Mouse (Mus musculus): ENCODE results near the gene Ctsh. TPM values are rescaled to one million over a fixed set of nuclear protein-coding genes. Genes with fewer than 3 reads are reported as not detected.

Gene Ctsh
- polyA plus RNA-seq, 1 experiment from 2014 or later, result 47.8 TPM

GRCm38 (mm10) chr9:90087906-90088485 is 34.0 kb downstream of the Ctsh start:
- Histone ChIP-seq H3K27ac (no peak overlapping the region), H3K4me1 (no peaks in the 10 kb centered on the region), H3K9me3 (no peaks in the 10 kb centered on the region), H3K36me3 (peaks cover 52% of the 10 kb centered on the region), H3K4me2 (no peak overlapping the region), H3K9ac (no peak overlapping the region), H3K27me3 (no peaks in the 10 kb centered on the region), H3K4me3 (no peak overlapping the region)
- WGBS, result 96% methylated on average over 2 of the region's 2 CpGs
- no peak; the same call in 1 of the 2 replicates for ATAC-seq (ENCODE audit: insufficient number of reproducible peaks, low FRiP score, low TSS enrichment, low read depth)

DNA sequence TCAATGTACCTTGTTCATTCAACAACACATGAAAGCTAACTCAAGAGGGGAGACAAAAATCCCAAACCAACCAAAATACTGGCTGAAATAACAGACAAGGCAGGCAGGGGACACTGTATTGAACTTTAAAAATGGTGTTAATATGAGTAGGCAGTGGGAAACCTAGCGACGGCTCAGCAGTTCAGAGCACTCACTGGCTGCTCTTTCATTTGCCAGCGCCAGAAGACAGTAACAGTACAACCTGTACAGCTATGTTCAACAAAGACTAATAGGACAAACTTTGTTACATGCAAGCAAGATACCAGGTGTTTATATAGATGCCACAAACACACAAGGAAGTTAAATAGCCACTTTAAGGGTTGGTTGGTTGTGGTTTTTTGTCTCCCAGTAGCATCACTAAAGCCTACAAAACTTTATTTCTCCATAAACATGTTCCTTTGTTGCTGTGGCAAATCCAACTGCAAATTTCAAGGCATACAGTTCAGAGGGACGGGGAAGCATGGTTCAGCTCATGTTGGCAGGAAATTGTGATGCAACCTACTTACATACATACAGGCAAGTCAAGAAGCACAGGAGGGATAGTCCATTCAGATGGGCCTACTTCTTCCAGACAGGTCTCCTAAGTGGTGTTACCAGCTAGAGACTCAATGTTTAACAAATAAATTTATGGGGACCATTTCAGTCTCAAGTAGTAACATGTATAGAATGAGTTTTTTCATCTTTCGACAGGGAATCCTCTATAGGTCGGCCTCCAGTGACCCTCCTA is 35.6 kb downstream of the Ctsh start:
- H3K4me2 ChIP-seq, result no peak overlapping the region
- H3K9me3 ChIP-seq, result no peaks in the 10 kb centered on the region
- no peak overlapping the region for H3K9ac ChIP-seq
- H3K4me1 ChIP-seq, result no peaks in the 10 kb centered on the region
- peaks cover 58% of the 10 kb centered on the region for H3K36me3 ChIP-seq
- 93% methylated on average over 6 of the region's 6 CpGs for WGBS
- no peaks in the 10 kb centered on the region for H3K27me3 ChIP-seq
- no peak for ATAC-seq (ENCODE audit: insufficient number of reproducible peaks, low FRiP score, low TSS enrichment, low read depth)
- no peak overlapping the region for H3K4me3 ChIP-seq
- H3K27ac ChIP-seq, result no peak overlapping the region

DNA sequence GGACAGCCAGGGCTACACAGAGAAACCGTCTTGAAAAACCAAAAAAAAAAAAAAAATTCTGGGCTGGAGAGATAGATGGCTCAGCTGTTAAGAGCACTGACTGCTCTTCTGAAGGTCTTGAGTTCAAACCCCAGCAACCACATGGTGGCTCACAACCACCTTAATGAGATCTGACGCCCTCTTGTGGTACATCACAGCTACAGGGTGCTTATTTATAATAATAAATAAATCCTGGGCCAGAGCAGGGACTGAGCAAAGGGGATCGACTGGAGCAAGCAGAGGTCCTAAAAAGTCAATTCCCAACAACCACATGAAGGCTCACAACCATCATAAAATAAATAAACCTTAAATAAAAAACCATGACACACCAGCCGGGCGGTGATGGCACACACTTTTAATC is 45.0 kb downstream of the Ctsh start:
- 90% methylated on average over 5 of the region's 5 CpGs for WGBS
- H3K9me3 ChIP-seq, result no peaks in the 10 kb centered on the region
- H3K4me2 ChIP-seq, result no peak overlapping the region
- H3K27me3 ChIP-seq, result no peaks in the 10 kb centered on the region
- H3K27ac ChIP-seq, result no peak overlapping the region
- peaks cover 75% of the 10 kb centered on the region for H3K36me3 ChIP-seq
- no peak for ATAC-seq (ENCODE audit: insufficient number of reproducible peaks, low FRiP score, low TSS enrichment, low read depth)
- H3K9ac ChIP-seq, result no peak overlapping the region
- no peaks in the 10 kb centered on the region for H3K4me1 ChIP-seq
- no peak overlapping the region for H3K4me3 ChIP-seq

- WGBS, result 66% methylated on average over 2 of the region's 2 CpGs
- no peaks in the 10 kb centered on the region for H3K4me1 ChIP-seq
- no peak overlapping the region for H3K4me2 ChIP-seq
- no peak overlapping the region for H3K9ac ChIP-seq
- H3K27ac ChIP-seq, result no peak overlapping the region
- no peaks in the 10 kb centered on the region for H3K27me3 ChIP-seq
- H3K9me3 ChIP-seq, result no peaks in the 10 kb centered on the region
- ATAC-seq (ENCODE audit: insufficient number of reproducible peaks, low FRiP score, low TSS enrichment, low read depth), result no peak
- no peak overlapping the region for H3K4me3 ChIP-seq
- peaks cover 70% of the 10 kb centered on the region for H3K36me3 ChIP-seq
These were observed 46.8 kb downstream of the Ctsh start for GRCm38 (mm10) chr9:90100760-90101159.

GRCm38 (mm10) chr9:90105462-90105861 is 51.5 kb downstream of the Ctsh start:
- Histone ChIP-seq H3K36me3 (peaks cover 42% of the 10 kb centered on the region), H3K4me3 (no peak overlapping the region), H3K4me2 (no peak overlapping the region), H3K4me1 (no peaks in the 10 kb centered on the region), H3K9ac (no peak overlapping the region), H3K27me3 (no peaks in the 10 kb centered on the region), H3K9me3 (no peaks in the 10 kb centered on the region), H3K27ac (no peak overlapping the region)
- 91% methylated on average over 1 of the region's 1 CpGs for WGBS
- ATAC-seq (ENCODE audit: insufficient number of reproducible peaks, low FRiP score, low TSS enrichment, low read depth), result no peak

DNA sequence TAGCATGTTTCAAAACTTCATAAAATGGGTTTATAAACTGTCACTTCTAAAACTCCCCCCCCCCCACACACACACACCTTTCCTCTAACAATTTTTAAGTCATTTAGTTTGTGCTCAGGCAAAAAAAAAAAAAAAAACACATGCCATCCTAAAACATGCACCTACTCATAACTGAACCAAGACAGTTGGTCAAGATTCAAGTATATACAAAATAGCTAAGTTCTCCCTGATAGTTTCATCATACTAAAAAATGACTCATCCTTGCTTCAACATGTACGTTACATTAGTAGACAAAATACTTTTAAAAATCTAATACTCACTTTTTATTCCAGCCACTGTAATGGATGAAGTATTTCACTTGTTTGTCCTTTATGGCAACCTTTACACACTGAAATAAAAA is 53.0 kb downstream of the Ctsh start:
- no peak for ATAC-seq (ENCODE audit: insufficient number of reproducible peaks, low FRiP score, low TSS enrichment, low read depth)
- no peaks in the 10 kb centered on the region for H3K27me3 ChIP-seq
- WGBS, result 76% methylated on average over 1 of the region's 1 CpGs

GRCm38 (mm10) chr9:90108272-90108671 is 54.3 kb downstream of the Ctsh start:
- Histone ChIP-seq H3K27ac (no peak overlapping the region), H3K4me2 (no peak overlapping the region), H3K4me3 (no peak overlapping the region), H3K36me3 (peaks cover 21% of the 10 kb centered on the region), H3K9me3 (no peaks in the 10 kb centered on the region), H3K9ac (no peak overlapping the region), H3K4me1 (peaks cover 2% of the 10 kb centered on the region; the same call in 1 of the 2 replicates), H3K27me3 (no peaks in the 10 kb centered on the region)
- ATAC-seq (ENCODE audit: insufficient number of reproducible peaks, low FRiP score, low TSS enrichment, low read depth), result no peak

More for the DNA sequence above, 53.0 kb downstream of the Ctsh start:
- no peak overlapping the region for H3K9ac ChIP-seq
- H3K36me3 ChIP-seq, result peaks cover 30% of the 10 kb centered on the region
- no peak overlapping the region for H3K27ac ChIP-seq
- no peak overlapping the region for H3K4me3 ChIP-seq
- no peak overlapping the region for H3K4me2 ChIP-seq
- no peaks in the 10 kb centered on the region for H3K9me3 ChIP-seq
- H3K4me1 ChIP-seq, result no peaks in the 10 kb centered on the region

DNA sequence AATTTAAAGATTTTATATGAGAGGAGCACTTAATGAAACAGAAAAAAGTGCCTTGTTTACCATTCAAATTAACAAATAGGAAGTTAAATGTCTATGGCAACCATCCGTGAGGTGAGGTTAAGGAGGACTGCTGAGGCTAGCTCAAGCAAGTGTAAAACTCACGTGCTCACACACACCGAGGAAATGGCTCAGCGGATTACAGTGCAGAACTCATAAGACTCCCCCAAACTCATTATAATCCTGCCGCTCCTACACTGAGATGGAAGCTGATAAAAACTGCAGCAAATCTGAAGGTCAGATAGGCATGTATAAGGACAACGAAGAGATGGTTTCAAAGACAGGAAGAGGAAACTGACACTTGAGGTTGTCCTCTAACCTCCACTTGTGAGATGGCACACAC is 55.4 kb downstream of the Ctsh start:
- Histone ChIP-seq H3K27ac (no peak overlapping the region), H3K4me3 (no peak overlapping the region), H3K9me3 (no peaks in the 10 kb centered on the region), H3K27me3 (no peaks in the 10 kb centered on the region), H3K9ac (no peak overlapping the region), H3K36me3 (peaks cover 13% of the 10 kb centered on the region), H3K4me2 (no peak overlapping the region), H3K4me1 (peaks cover 2% of the 10 kb centered on the region; the same call in 1 of the 2 replicates)
- ATAC-seq (ENCODE audit: insufficient number of reproducible peaks, low FRiP score, low TSS enrichment, low read depth), result no peak
- WGBS, result 78% methylated on average over 6 of the region's 6 CpGs

- peak overlapping the region; percentile 79 for H3K4me3 ChIP-seq
- peak overlapping the region; percentile 98 for H3K9ac ChIP-seq
- no peaks in the 10 kb centered on the region for H3K27me3 ChIP-seq
- WGBS, result 2% methylated on average over 13 of the region's 13 CpGs
- no peak for ATAC-seq (ENCODE audit: insufficient number of reproducible peaks, low FRiP score, low TSS enrichment, low read depth)
- peaks cover 12% of the 10 kb centered on the region; the same call in 1 of the 2 replicates for H3K36me3 ChIP-seq
- H3K4me1 ChIP-seq, result peaks cover 6% of the 10 kb centered on the region; the same call in 1 of the 2 replicates
- peak overlapping the region; percentile 100 for H3K27ac ChIP-seq
- no peaks in the 10 kb centered on the region for H3K9me3 ChIP-seq
- peak overlapping the region; percentile 55 for H3K4me2 ChIP-seq
These were observed 59.2 kb downstream of the Ctsh start for GRCm38 (mm10) chr9:90113151-90113550.

DNA sequence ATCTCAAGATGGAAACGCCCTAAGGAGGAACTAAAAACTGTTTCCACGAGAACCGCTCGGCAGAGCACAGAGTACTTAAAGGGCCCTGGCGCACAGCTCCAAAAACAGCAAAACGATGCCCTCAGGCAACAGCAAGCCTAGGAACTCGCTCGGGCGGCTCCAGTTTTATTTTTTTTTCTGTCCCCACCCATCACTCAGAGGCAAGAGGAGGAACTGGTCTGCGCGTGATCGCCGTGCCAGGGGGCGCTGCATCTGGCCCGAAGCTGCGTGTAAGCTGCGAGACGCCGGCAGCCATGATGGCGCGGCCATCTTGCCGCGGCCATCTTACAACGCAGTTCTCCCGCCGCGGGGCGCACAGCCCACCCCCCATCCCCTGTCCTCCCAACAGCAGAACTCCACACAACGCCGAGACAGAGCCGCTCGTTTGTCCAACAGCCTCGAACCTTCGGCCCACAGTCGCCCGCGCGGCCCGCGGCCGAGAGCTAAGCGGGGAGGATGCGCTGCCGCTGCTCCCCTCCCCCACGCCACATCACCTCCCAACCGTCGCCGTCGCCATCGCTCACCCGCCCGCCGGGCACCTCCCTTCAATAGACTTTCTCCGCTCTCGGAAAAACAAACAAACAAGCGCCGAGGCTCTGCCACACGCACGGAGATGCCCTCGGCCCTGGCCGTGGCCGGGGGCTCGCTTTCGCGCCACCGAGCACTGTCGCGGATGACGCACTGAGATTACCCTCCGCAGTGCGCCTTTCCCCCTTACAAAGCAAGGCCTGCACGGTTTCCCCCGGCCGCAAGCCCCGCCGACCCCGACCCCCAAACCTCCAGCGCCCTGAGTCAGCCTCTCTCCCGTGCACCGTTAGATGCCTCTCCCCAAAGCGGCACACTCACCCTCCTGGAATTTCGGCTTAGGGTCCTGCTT is 60.0 kb downstream of the Ctsh start:
- Histone ChIP-seq H3K9me3 (no peaks in the 10 kb centered on the region), H3K4me1 (peaks cover 6% of the 10 kb centered on the region; the same call in 1 of the 2 replicates), H3K9ac (peak overlapping the region; percentile 98), H3K27ac (peak overlapping the region; percentile 100), H3K4me3 (peak overlapping the region; percentile 79), H3K27me3 (no peaks in the 10 kb centered on the region), H3K36me3 (peaks cover 6% of the 10 kb centered on the region; the same call in 1 of the 2 replicates), H3K4me2 (peak overlapping the region; percentile 55)
- under 1% methylated on average over 82 of the region's 82 CpGs for WGBS
- peak; percentile 68 for ATAC-seq (ENCODE audit: insufficient number of reproducible peaks, low FRiP score, low TSS enrichment, low read depth)

- Histone ChIP-seq H3K9ac (peak within 1 kb of the TSS; percentile 98), H3K36me3 (no peaks in the 10 kb centered on the region), H3K4me2 (peak within 1 kb of the TSS; percentile 72), H3K4me1 (peaks cover 6% of the 10 kb centered on the region; the same call in 1 of the 2 replicates), H3K27me3 (no peaks in the 10 kb centered on the region), H3K27ac (peak within 1 kb of the TSS; percentile 100), H3K9me3 (no peaks in the 10 kb centered on the region), H3K4me3 (peak within 1 kb of the TSS; percentile 79)
- peak; percentile 99 for ATAC-seq (ENCODE audit: insufficient number of reproducible peaks, low FRiP score, low TSS enrichment, low read depth)
- WGBS, result under 1% methylated on average over 40 of the region's 40 CpGs
These were observed 60.8 kb downstream of the Ctsh start, which contains the start of gene Morf4l1 for GRCm38 (mm10) chr9:90114567-90115307. Gene Morf4l1 (minus strand): TSS chr9:90114774.

Measured in limb, embryonic 15.5 days (tissue).